Mouse (Mus musculus) mouse trophoblast stem cell (cell line): ENCODE measurements at regions not wholly inside any gene's neighbourhood (a gene's known extent, or its start where the extent isn't known, plus 50 kb on each side); places are given as distances from the start of the nearest gene placed in this dataset.

Source experiments
- in situ Hi-C, 2 experiments: fragments of 300-500 bp; cut with MseI, MboI; formaldehyde crosslinking; loops; 2 replicates in 1 of 2; 3 replicates in 1 of 2; pipeline ENCODE4 v1.15.1; 2025

GRCm38 (mm10) chr6:99840823-99841222 is 114.6 kb upstream of the Prok2 start:
- in situ Hi-C loops = no loop called here

GRCm38 (mm10) chr6:99833323-99833722 is 107.1 kb upstream of the Prok2 start:
- in situ Hi-C loops = no loop called here

GRCm38 (mm10) chr6:99827625-99828024 is 101.4 kb upstream of the Prok2 start:
- in situ Hi-C loops = no loop called here

- in situ Hi-C loops = no loop called here
Observed at GRCm38 (mm10) chr6:99824808-99825207, 98.6 kb upstream of the Prok2 start.

GRCm38 (mm10) chr6:99822471-99822870 is 96.3 kb upstream of the Prok2 start:
- in situ Hi-C loops = no loop called here

GRCm38 (mm10) chr6:99819255-99819929 is 93.2 kb upstream of the Prok2 start:
- in situ Hi-C loops = no loop called here

- in situ Hi-C loops = no loop called here
Observed at GRCm38 (mm10) chr6:99818486-99818885, 92.3 kb upstream of the Prok2 start.

GRCm38 (mm10) chr6:99817245-99817644 is 91.1 kb upstream of the Prok2 start:
- in situ Hi-C loops = no loop called here

- in situ Hi-C loops = no loop called here
Observed at GRCm38 (mm10) chr6:99813102-99813501, 86.9 kb upstream of the Prok2 start.

GRCm38 (mm10) chr6:99811842-99812241 is 85.7 kb upstream of the Prok2 start:
- in situ Hi-C loops = no loop called here

GRCm38 (mm10) chr6:99810974-99811798 is 85.0 kb upstream of the Prok2 start:
- in situ Hi-C loops = no loop called here

GRCm38 (mm10) chr6:99804905-99805245 is 78.7 kb upstream of the Prok2 start:
- in situ Hi-C loops = no loop called here

GRCm38 (mm10) chr6:99803983-99804904 is 78.1 kb upstream of the Prok2 start:
- in situ Hi-C loops = no loop called here

GRCm38 (mm10) chr6:99800919-99801318 is 74.7 kb upstream of the Prok2 start:
- in situ Hi-C loops = no loop called here

- in situ Hi-C loops = no loop called here
Observed at GRCm38 (mm10) chr6:99800324-99800723, 74.1 kb upstream of the Prok2 start.

- in situ Hi-C loops = no loop called here
Observed at GRCm38 (mm10) chr6:99796390-99796789, 70.2 kb upstream of the Prok2 start.

- in situ Hi-C loops = no loop called here
Observed at GRCm38 (mm10) chr6:99793546-99793945, 67.4 kb upstream of the Prok2 start.

- in situ Hi-C loops = no loop called here
Observed at GRCm38 (mm10) chr6:99792353-99792752, 66.2 kb upstream of the Prok2 start.

GRCm38 (mm10) chr6:99786977-99787376 is 60.8 kb upstream of the Prok2 start:
- in situ Hi-C loops = loop anchor here in 1 of 2 experiments (10.0 kb wide), 1 partner anchor 102 kb away; no protein-coding TSS in a partner anchor

GRCm38 (mm10) chr6:99785212-99785611 is 59.0 kb upstream of the Prok2 start:
- in situ Hi-C loops = loop anchor here in 1 of 2 experiments (10.0 kb wide), 1 partner anchor 100 kb away; no protein-coding TSS in a partner anchor

GRCm38 (mm10) chr6:99784804-99785203 is 58.6 kb upstream of the Prok2 start:
- in situ Hi-C loops = loop anchor here in 1 of 2 experiments (10.0 kb wide), 1 partner anchor 100 kb away; no protein-coding TSS in a partner anchor

- in situ Hi-C loops = loop anchor here in 1 of 2 experiments (10.0 kb wide), 1 partner anchor 99 kb away; no protein-coding TSS in a partner anchor
Observed at GRCm38 (mm10) chr6:99784285-99784684, 58.1 kb upstream of the Prok2 start.
